Mouse (Mus musculus): Measurements from ENCODE around the gene Fam120a. TPM values are rescaled to one million over a fixed set of nuclear protein-coding genes. Genes with fewer than 3 reads are reported as not detected.

Fam120a gene
- polyA plus RNA-seq, 1 experiment from 2014 or later = 39.7 TPM

DNA sequence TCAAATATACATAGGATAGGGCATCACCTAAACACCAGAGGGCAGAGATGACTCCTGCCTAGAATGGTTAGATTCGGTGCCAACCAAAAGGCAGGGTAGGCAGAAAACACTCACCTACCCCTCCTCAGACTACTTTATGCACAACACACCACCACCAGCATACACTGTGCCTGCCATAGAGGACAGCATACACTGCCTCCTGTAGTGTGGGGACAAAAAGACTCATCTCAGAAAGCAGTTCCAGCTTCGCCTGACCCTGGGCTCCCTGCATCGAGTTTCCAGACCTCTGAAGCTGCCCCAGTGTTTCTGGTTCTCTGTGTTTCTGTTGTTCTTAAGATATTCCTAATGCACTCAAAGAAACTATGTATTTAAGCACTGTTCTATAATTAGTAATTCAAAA is 54.7 kb downstream of the Fam120a start:
- Histone ChIP-seq H3K27ac (replicated peaks; ENCODE audit: low read depth, low read length) (no peak overlapping the region), H3K4me3 (ENCODE audit: low read depth, low read length) (no peak overlapping the region), H3K9me3 (ENCODE audit: control insufficient read depth, low read length) (no peaks in the 10 kb centered on the region), H3K4me2 (ENCODE audit: low read depth, low read length) (no peak overlapping the region), H3K27me3 (replicated peaks; ENCODE audit: control insufficient read depth, insufficient read depth, low read length) (no peaks in the 10 kb centered on the region), H3K36me3 (ENCODE audit: control insufficient read depth, insufficient read depth, low read length) (peaks cover 85% of the 10 kb centered on the region), H3K4me1 (ENCODE audit: control insufficient read depth, insufficient read depth, low read length) (no peaks in the 10 kb centered on the region), H3K9ac (ENCODE audit: low read depth, low read length) (no peak overlapping the region)
- no peak for ATAC-seq (ENCODE audit: low read depth)
- no peak for DNase-seq (ENCODE audit: low spot score)
- 83% methylated on average over 3 of the region's 3 CpGs for WGBS

GRCm38 (mm10) chr13:48911426-48911825 is 56.4 kb downstream of the Fam120a start:
- ATAC-seq (ENCODE audit: low read depth) = no peak
- Histone ChIP-seq H3K4me3 (ENCODE audit: low read depth, low read length) (no peak overlapping the region), H3K27me3 (replicated peaks; ENCODE audit: control insufficient read depth, insufficient read depth, low read length) (no peaks in the 10 kb centered on the region), H3K4me2 (ENCODE audit: low read depth, low read length) (no peak overlapping the region), H3K36me3 (ENCODE audit: control insufficient read depth, insufficient read depth, low read length) (peaks cover 82% of the 10 kb centered on the region), H3K27ac (replicated peaks; ENCODE audit: low read depth, low read length) (no peak overlapping the region), H3K9me3 (ENCODE audit: control insufficient read depth, low read length) (no peaks in the 10 kb centered on the region), H3K9ac (ENCODE audit: low read depth, low read length) (no peak overlapping the region), H3K4me1 (ENCODE audit: control insufficient read depth, insufficient read depth, low read length) (no peaks in the 10 kb centered on the region)
- no peak for DNase-seq (ENCODE audit: low spot score)
- WGBS = 91% methylated on average over 7 of the region's 7 CpGs

- WGBS = 77% methylated on average over 2 of the region's 2 CpGs
Observed at GRCm38 (mm10) chr13:48905458-48905857, 62.4 kb downstream of the Fam120a start.

GRCm38 (mm10) chr13:48895376-48895775 is 72.4 kb downstream of the Fam120a start:
- DNase-seq (ENCODE audit: low spot score) (no peak), ATAC-seq (ENCODE audit: low read depth) (no peak)
- Histone ChIP-seq H3K27ac (replicated peaks; ENCODE audit: low read depth, low read length) (no peak overlapping the region), H3K27me3 (replicated peaks; ENCODE audit: control insufficient read depth, insufficient read depth, low read length) (no peaks in the 10 kb centered on the region), H3K9me3 (ENCODE audit: control insufficient read depth, low read length) (no peaks in the 10 kb centered on the region), H3K9ac (ENCODE audit: low read depth, low read length) (no peak overlapping the region), H3K36me3 (ENCODE audit: control insufficient read depth, insufficient read depth, low read length) (peaks cover 90% of the 10 kb centered on the region), H3K4me2 (ENCODE audit: low read depth, low read length) (no peak overlapping the region), H3K4me1 (ENCODE audit: control insufficient read depth, insufficient read depth, low read length) (no peaks in the 10 kb centered on the region), H3K4me3 (ENCODE audit: low read depth, low read length) (no peak overlapping the region)
- WGBS = 93% methylated on average over 5 of the region's 5 CpGs

More at GRCm38 (mm10) chr13:48905458-48905857, 62.4 kb downstream of the Fam120a start:
- no peaks in the 10 kb centered on the region for H3K27me3 ChIP-seq (replicated peaks; ENCODE audit: control insufficient read depth, insufficient read depth, low read length)
- H3K4me3 ChIP-seq (ENCODE audit: low read depth, low read length) = no peak overlapping the region
- ATAC-seq (ENCODE audit: low read depth) = no peak
- DNase-seq (ENCODE audit: low spot score) = no peak
- no peak overlapping the region for H3K4me2 ChIP-seq (ENCODE audit: low read depth, low read length)
- no peaks in the 10 kb centered on the region for H3K4me1 ChIP-seq (ENCODE audit: control insufficient read depth, insufficient read depth, low read length)
- no peak overlapping the region for H3K27ac ChIP-seq (replicated peaks; ENCODE audit: low read depth, low read length)
- H3K36me3 ChIP-seq (ENCODE audit: control insufficient read depth, insufficient read depth, low read length) = peaks cover 89% of the 10 kb centered on the region
- H3K9ac ChIP-seq (ENCODE audit: low read depth, low read length) = no peak overlapping the region
- no peaks in the 10 kb centered on the region for H3K9me3 ChIP-seq (ENCODE audit: control insufficient read depth, low read length)

DNA sequence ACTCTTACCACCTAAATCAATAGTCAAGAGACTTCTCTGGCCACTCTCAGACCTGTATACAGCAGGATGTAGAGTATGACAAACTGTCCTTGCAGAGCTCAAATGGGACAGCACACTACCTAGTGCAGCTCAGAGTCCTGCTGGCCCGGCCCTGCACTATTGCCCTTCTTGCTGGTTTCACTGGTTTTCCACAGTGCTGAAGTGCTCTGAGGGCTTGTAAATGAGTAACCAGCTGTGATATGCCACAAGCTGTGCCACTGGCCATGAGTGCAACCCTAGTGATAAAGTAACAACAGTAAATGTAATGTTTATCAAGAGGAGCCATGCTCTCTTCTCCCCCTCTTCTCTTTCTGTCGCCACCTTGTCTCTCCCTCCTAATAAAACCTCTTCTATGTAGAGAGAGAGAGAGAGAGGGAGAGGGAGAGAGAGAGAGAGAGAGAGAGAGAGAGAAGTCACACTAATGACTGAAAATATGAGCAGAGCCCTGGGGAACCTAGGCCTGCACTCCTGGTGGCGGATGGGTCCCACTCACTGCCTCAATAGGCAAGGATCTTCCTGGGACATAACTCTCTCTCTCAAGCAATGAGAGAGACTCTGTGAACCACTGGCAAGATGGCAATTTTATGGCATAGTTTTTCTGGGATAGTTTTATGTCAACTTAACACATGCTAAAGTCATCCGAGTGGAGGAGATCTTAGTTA is 77.4 kb downstream of the Fam120a start:
- DNase-seq (ENCODE audit: low spot score) (no peak), ATAC-seq (ENCODE audit: low read depth) (no peak)
- Histone ChIP-seq H3K27me3 (replicated peaks; ENCODE audit: control insufficient read depth, insufficient read depth, low read length) (no peaks in the 10 kb centered on the region), H3K4me3 (ENCODE audit: low read depth, low read length) (no peak overlapping the region), H3K36me3 (ENCODE audit: control insufficient read depth, insufficient read depth, low read length) (peaks cover 93% of the 10 kb centered on the region), H3K4me2 (ENCODE audit: low read depth, low read length) (no peak overlapping the region), H3K9me3 (ENCODE audit: control insufficient read depth, low read length) (no peaks in the 10 kb centered on the region), H3K4me1 (ENCODE audit: control insufficient read depth, insufficient read depth, low read length) (no peaks in the 10 kb centered on the region), H3K27ac (replicated peaks; ENCODE audit: low read depth, low read length) (no peak overlapping the region), H3K9ac (ENCODE audit: low read depth, low read length) (no peak overlapping the region)
- WGBS = 88% methylated on average over 4 of the region's 4 CpGs

- peaks cover 40% of the 10 kb centered on the region for H3K36me3 ChIP-seq (ENCODE audit: control insufficient read depth, insufficient read depth, low read length)
- H3K27me3 ChIP-seq (replicated peaks; ENCODE audit: control insufficient read depth, insufficient read depth, low read length) = no peaks in the 10 kb centered on the region
- H3K9me3 ChIP-seq (ENCODE audit: control insufficient read depth, low read length) = no peaks in the 10 kb centered on the region
- DNase-seq (ENCODE audit: low spot score) (peak; percentile 99), ATAC-seq (ENCODE audit: low read depth) (peak; percentile 99)
- peak overlapping the region; percentile 43 for H3K4me3 ChIP-seq (ENCODE audit: low read depth, low read length)
- peak overlapping the region; percentile 84 for H3K27ac ChIP-seq (replicated peaks; ENCODE audit: low read depth, low read length)
- peak overlapping the region; percentile 78 for H3K9ac ChIP-seq (ENCODE audit: low read depth, low read length)
- under 1% methylated on average over 35 of the region's 36 CpGs for WGBS
- H3K4me1 ChIP-seq (ENCODE audit: control insufficient read depth, insufficient read depth, low read length) = 0 out of 2 replicates have a peak, but pooled peaks cover 7% of the 10 kb centered on the region
- peak overlapping the region; percentile 74 for H3K4me2 ChIP-seq (ENCODE audit: low read depth, low read length)
Observed at GRCm38 (mm10) chr13:48878534-48878933, 89.3 kb downstream of the Fam120a start.

DNA sequence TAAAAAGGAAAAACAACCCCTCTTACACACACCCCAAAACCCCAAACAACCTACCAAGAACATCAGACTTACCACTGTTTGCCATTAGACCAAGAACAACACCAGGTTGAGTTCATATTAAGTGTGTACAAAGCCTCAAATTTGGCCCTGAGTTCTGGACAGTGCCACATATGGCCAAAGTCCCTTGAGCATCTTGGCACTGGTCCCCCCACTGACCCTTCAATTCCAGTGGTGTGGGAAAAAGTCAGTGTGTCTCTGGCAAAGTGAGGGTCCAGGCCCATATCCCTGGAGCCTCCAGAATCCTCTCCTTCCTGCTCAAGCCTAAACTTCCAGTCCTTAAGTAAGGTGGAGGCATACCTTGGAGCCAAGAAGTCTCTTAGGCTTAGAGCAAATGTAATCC is 90.0 kb downstream of the Fam120a start:
- Histone ChIP-seq H3K4me1 (ENCODE audit: control insufficient read depth, insufficient read depth, low read length) (0 out of 2 replicates have a peak, but pooled peaks cover 7% of the 10 kb centered on the region), H3K27me3 (replicated peaks; ENCODE audit: control insufficient read depth, insufficient read depth, low read length) (no peaks in the 10 kb centered on the region), H3K9ac (ENCODE audit: low read depth, low read length) (peak overlapping the region; percentile 78), H3K4me3 (ENCODE audit: low read depth, low read length) (peak overlapping the region; percentile 43), H3K36me3 (ENCODE audit: control insufficient read depth, insufficient read depth, low read length) (peaks cover 33% of the 10 kb centered on the region), H3K4me2 (ENCODE audit: low read depth, low read length) (peak overlapping the region; percentile 74), H3K9me3 (ENCODE audit: control insufficient read depth, low read length) (no peaks in the 10 kb centered on the region), H3K27ac (replicated peaks; ENCODE audit: low read depth, low read length) (peak overlapping the region; percentile 84)
- DNase-seq (ENCODE audit: low spot score) = no peak
- ATAC-seq (ENCODE audit: low read depth) = no peak

DNA sequence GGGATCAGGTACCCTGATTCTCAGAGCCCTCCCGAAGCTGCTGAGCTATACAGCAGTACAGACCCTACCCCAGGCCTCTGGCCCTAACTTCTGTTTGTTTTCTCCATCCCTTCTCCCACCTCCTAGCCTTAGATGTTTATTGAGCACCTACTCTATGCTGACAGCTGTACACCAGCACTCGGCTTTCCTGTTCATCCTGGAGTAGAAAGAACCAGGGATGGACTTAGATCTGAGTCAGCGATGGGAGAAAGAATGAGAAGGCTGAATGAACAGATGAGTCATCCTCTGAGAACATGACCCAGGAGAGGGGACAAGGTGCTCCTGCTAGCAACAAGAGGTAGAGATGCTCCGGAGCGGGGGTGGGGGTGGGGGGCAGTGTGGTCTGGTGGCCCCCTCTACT is 95.1 kb downstream of the Fam120a start:
- WGBS = 83% methylated on average over 5 of the region's 5 CpGs
- no peak for ATAC-seq (ENCODE audit: low read depth)
- Histone ChIP-seq H3K9ac (ENCODE audit: low read depth, low read length) (no peak overlapping the region), H3K36me3 (ENCODE audit: control insufficient read depth, insufficient read depth, low read length) (peaks cover 7% of the 10 kb centered on the region; the same call in 1 of the 2 replicates), H3K4me3 (ENCODE audit: low read depth, low read length) (no peak overlapping the region), H3K4me2 (ENCODE audit: low read depth, low read length) (no peak overlapping the region), H3K9me3 (ENCODE audit: control insufficient read depth, low read length) (no peaks in the 10 kb centered on the region), H3K27me3 (replicated peaks; ENCODE audit: control insufficient read depth, insufficient read depth, low read length) (no peaks in the 10 kb centered on the region), H3K4me1 (ENCODE audit: control insufficient read depth, insufficient read depth, low read length) (peaks cover 19% of the 10 kb centered on the region), H3K27ac (replicated peaks; ENCODE audit: low read depth, low read length) (no peak overlapping the region)
- DNase-seq (ENCODE audit: low spot score) = no peak

All from embryonic facial prominence, embryonic 14.5 days (tissue).